Mouse (Mus musculus): ENCODE results near the gene Stpg1. TPM values are rescaled to one million over a fixed set of nuclear protein-coding genes. Genes with fewer than 3 reads are reported as not detected.

Gene Stpg1
- polyA plus RNA-seq, 1 experiment from 2014 or later: 0.34 TPM

DNA sequence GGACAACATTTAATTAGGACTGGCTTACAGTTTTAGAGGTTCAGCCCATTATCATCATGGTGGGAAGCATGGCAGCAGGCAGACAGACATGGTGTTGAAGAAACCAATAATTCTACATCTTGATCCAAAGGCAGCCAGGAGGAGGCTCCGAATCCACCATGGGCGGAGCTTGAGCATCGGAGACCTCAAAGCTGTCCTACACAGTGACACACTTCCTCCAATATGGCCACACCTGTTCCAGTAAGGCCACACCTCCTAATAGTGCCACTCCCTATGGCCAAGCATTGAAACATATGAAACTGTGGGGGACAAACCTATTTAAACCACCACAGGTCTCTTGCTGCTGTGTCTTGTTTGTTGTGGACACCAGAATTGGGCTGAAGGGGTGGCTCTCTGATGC lies 40.4 kb downstream of the Stpg1 start:
- Histone ChIP-seq H3K9me3 (replicated peaks) (no peaks in the 10 kb centered on the region), H3K4me2 (no peak overlapping the region), H3K27me3 (no peaks in the 10 kb centered on the region), H3K9ac (no peak overlapping the region), H3K4me3 (no peak overlapping the region), H3K27ac (no peak overlapping the region), H3K36me3 (no peaks in the 10 kb centered on the region), H3K4me1 (replicated peaks) (no peaks in the 10 kb centered on the region)
- 97% methylated on average over 3 of the region's 3 CpGs for WGBS
- ATAC-seq (replicated peaks; ENCODE audit: insufficient number of reproducible peaks, insufficient read depth, low FRiP score, low read depth): no peak

DNA sequence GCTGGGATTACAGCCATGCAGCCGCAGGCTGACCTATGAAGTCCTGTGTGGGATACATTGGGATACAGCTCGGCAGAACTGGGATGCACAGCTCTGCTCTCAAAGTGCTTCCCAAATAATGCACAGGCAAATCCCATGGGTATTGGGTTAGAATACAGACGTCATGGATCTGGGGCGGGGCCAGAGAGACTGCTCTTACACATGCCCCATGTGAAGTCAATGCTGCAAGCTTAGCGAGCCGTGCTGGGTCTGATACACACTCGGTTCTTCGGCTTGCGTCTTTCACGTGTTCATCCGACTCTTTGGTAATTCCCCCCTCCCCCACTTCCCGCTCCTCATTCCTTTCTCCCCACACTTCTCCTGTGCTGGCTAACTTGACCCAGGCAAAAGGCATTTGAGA lies 44.5 kb downstream of the Stpg1 start:
- no peak for ATAC-seq (replicated peaks; ENCODE audit: insufficient number of reproducible peaks, insufficient read depth, low FRiP score, low read depth)
- Histone ChIP-seq H3K27ac (no peak overlapping the region), H3K27me3 (no peaks in the 10 kb centered on the region), H3K36me3 (no peaks in the 10 kb centered on the region), H3K4me2 (no peak overlapping the region), H3K4me1 (replicated peaks) (peaks cover 8% of the 10 kb centered on the region), H3K9ac (no peak overlapping the region), H3K4me3 (no peak overlapping the region), H3K9me3 (replicated peaks) (no peaks in the 10 kb centered on the region)
- WGBS: 81% methylated on average over 12 of the region's 12 CpGs

DNA sequence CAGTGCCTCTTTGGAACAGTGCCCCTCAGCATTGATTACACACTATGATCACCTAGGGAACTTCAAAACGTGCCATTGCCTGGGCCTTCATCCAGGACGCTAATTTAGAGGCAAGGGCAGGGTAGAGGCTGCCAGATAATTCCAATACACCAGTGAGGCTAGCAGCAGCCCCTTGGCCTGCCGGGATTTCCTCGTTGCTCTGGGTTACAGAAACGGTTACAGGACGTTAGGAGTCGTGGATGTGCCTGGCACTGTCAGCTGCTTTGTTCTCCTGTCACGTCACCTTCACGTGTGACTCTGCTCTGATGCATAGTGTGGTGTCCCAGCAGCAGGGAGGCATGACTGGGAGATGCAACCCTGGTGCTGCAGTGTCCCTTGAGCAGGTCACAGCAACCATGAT lies 45.5 kb downstream of the Stpg1 start:
- Histone ChIP-seq H3K9me3 (replicated peaks) (no peaks in the 10 kb centered on the region), H3K27me3 (no peaks in the 10 kb centered on the region), H3K4me2 (no peak overlapping the region), H3K27ac (no peak overlapping the region), H3K36me3 (no peaks in the 10 kb centered on the region), H3K4me3 (no peak overlapping the region), H3K9ac (no peak overlapping the region), H3K4me1 (replicated peaks) (peaks cover 18% of the 10 kb centered on the region)
- no peak for ATAC-seq (replicated peaks; ENCODE audit: insufficient number of reproducible peaks, insufficient read depth, low FRiP score, low read depth)
- 69% methylated on average over 9 of the region's 9 CpGs for WGBS

DNA sequence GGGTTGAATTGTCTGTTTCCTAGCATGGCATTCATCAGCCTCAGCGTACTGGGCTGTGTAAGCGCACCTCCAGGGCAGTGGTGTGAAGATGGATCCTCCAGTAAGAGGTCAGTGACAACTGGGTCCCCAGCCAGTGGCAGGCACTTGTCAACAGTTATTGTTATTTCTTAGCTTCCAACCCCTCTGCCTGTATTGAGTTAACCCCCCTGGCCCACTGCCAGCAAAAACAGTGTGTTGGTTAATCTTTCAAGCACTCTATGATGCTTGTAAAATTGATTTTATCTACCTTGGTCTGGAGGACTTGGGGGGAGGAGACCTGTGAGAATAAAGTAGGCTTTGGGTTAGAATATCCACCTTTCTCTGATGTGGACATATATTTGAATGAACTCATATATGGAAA lies 49.7 kb downstream of the Stpg1 start:
- H3K4me3 ChIP-seq: no peak overlapping the region
- H3K9me3 ChIP-seq (replicated peaks): no peaks in the 10 kb centered on the region
- H3K4me2 ChIP-seq: 0 out of 2 replicates have a peak overlapping the region, but pooled peaks have one; percentile 54
- no peak overlapping the region for H3K9ac ChIP-seq
- H3K36me3 ChIP-seq: no peaks in the 10 kb centered on the region
- peaks cover 57% of the 10 kb centered on the region for H3K4me1 ChIP-seq (replicated peaks)
- ATAC-seq (replicated peaks; ENCODE audit: insufficient number of reproducible peaks, insufficient read depth, low FRiP score, low read depth): no peak
- H3K27me3 ChIP-seq: no peaks in the 10 kb centered on the region
- WGBS: 40% methylated on average over 2 of the region's 2 CpGs
- peak overlapping the region; percentile 58 for H3K27ac ChIP-seq

GRCm38 (mm10) chr4:135545080-135545511 lies 50.5 kb downstream of the Stpg1 start:
- no peaks in the 10 kb centered on the region for H3K36me3 ChIP-seq
- H3K9me3 ChIP-seq (replicated peaks): no peaks in the 10 kb centered on the region
- H3K27ac ChIP-seq: peak overlapping the region; percentile 58
- H3K4me1 ChIP-seq (replicated peaks): peaks cover 60% of the 10 kb centered on the region
- no peaks in the 10 kb centered on the region for H3K27me3 ChIP-seq
- 0 out of 2 replicates have a peak overlapping the region, but pooled peaks have one; percentile 3 for H3K9ac ChIP-seq
- peak overlapping the region; percentile 24 for H3K4me3 ChIP-seq
- no peak for ATAC-seq (replicated peaks; ENCODE audit: insufficient number of reproducible peaks, insufficient read depth, low FRiP score, low read depth)
- WGBS: 13% methylated on average over 8 of the region's 8 CpGs
- peak overlapping the region; percentile 54 for H3K4me2 ChIP-seq

DNA sequence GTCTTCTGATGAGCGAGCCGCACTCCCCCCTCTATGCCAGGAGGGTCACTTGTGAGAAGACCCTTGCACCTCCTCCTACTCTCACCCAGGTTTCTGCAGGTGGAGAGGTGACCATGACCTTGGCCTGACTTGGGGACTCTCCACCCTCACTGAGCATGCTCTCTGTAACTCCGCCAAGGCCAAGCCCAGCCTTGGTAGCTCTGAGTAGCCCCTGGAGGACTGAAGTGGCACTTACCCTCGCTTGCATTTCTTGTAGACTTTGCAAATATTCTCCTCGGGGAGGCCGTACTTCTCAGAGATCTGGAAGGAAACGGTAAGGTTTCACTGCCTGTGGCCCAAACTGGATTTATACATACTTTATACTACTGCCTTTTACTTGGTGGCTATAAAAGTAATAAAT lies 51.4 kb downstream of the Stpg1 start:
- Histone ChIP-seq H3K27ac (peak overlapping the region; percentile 23; the same call in 1 of the 2 replicates), H3K4me1 (replicated peaks) (peaks cover 60% of the 10 kb centered on the region), H3K9ac (no peak overlapping the region), H3K9me3 (replicated peaks) (no peaks in the 10 kb centered on the region), H3K4me3 (no peak overlapping the region), H3K4me2 (no peak overlapping the region), H3K36me3 (no peaks in the 10 kb centered on the region), H3K27me3 (no peaks in the 10 kb centered on the region)
- ATAC-seq (replicated peaks; ENCODE audit: insufficient number of reproducible peaks, insufficient read depth, low FRiP score, low read depth): no peak
- 81% methylated on average over 7 of the region's 7 CpGs for WGBS

- H3K9ac ChIP-seq: no peak overlapping the region
- 66% methylated on average over 4 of the region's 4 CpGs for WGBS
- peaks cover 60% of the 10 kb centered on the region for H3K4me1 ChIP-seq (replicated peaks)
- H3K27me3 ChIP-seq: no peaks in the 10 kb centered on the region
- no peaks in the 10 kb centered on the region for H3K36me3 ChIP-seq
- H3K9me3 ChIP-seq (replicated peaks): no peaks in the 10 kb centered on the region
- ATAC-seq (replicated peaks; ENCODE audit: insufficient number of reproducible peaks, insufficient read depth, low FRiP score, low read depth): no peak; the same call in 1 of the 2 replicates
- H3K27ac ChIP-seq: peak overlapping the region; percentile 6; the same call in 1 of the 2 replicates
- no peak overlapping the region for H3K4me2 ChIP-seq
- H3K4me3 ChIP-seq: no peak overlapping the region
These were observed 52.2 kb downstream of the Stpg1 start for GRCm38 (mm10) chr4:135546793-135547192.

GRCm38 (mm10) chr4:135547551-135547950 lies 53.0 kb downstream of the Stpg1 start:
- Histone ChIP-seq H3K4me2 (no peak overlapping the region), H3K9ac (0 out of 2 replicates have a peak overlapping the region, but pooled peaks have one; percentile 16), H3K27ac (peak overlapping the region; percentile 49), H3K9me3 (replicated peaks) (no peaks in the 10 kb centered on the region), H3K4me1 (replicated peaks) (peaks cover 62% of the 10 kb centered on the region), H3K27me3 (no peaks in the 10 kb centered on the region), H3K4me3 (no peak overlapping the region), H3K36me3 (no peaks in the 10 kb centered on the region)
- ATAC-seq (replicated peaks; ENCODE audit: insufficient number of reproducible peaks, insufficient read depth, low FRiP score, low read depth): no peak
- 44% methylated on average over 14 of the region's 14 CpGs for WGBS

DNA sequence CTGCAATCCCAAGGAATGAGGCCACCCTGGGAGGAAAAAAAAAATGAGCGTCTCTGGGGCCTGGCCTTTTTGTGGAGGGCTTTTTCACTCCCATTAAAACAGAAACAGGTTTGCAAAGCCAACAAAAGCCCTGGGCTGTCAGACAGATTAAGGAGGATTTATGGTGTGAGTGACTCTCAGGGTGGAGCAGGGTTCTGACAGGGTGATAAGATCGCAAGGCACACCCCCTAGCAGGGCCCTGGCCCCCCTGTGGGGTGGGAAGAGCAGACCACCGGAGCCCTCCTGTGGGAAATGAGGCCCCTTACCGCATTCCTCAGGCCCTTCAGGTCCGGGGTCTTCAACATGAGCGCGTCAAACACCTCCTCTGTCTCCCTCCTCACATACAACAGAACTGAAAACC lies 53.5 kb downstream of the Stpg1 start:
- no peaks in the 10 kb centered on the region for H3K27me3 ChIP-seq
- peaks cover 67% of the 10 kb centered on the region for H3K4me1 ChIP-seq (replicated peaks)
- no peaks in the 10 kb centered on the region for H3K9me3 ChIP-seq (replicated peaks)
- peak overlapping the region; percentile 16; the same call in 1 of the 2 replicates for H3K9ac ChIP-seq
- no peak for ATAC-seq (replicated peaks; ENCODE audit: insufficient number of reproducible peaks, insufficient read depth, low FRiP score, low read depth)
- H3K4me2 ChIP-seq: no peak overlapping the region
- H3K27ac ChIP-seq: peak overlapping the region; percentile 49
- 26% methylated on average over 7 of the region's 7 CpGs for WGBS
- H3K4me3 ChIP-seq: no peak overlapping the region
- no peaks in the 10 kb centered on the region for H3K36me3 ChIP-seq

DNA sequence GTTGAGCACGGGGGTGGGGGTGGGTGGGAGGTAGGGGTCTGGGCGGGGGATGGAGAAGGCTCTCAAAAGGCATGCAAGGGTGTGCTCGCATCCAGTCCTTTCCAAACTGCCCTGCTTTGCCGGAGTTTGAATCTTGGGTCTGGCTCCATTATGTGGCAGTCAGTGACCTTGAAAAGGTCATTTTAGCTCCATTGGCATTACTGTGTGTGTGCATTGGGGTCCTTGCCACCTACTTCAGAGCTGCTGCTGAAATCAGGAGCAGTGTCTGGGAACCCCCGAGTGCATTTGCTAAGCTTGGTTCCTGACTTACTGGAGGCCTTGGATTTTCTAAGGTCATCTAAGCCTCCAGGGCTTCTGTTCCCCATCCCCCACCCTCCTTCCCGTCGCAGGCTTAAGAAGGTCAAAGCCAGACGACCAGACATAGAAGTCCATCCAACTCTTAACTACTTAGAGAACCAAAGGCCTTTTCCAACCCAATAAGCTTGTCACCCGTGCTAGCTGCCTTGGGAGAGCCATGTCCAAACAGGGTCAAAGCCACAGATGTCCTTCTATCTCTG lies 54.0 kb downstream of the Stpg1 start:
- no peaks in the 10 kb centered on the region for H3K36me3 ChIP-seq
- H3K4me1 ChIP-seq (replicated peaks): peaks cover 68% of the 10 kb centered on the region
- H3K4me2 ChIP-seq: no peak overlapping the region
- ATAC-seq (replicated peaks; ENCODE audit: insufficient number of reproducible peaks, insufficient read depth, low FRiP score, low read depth): no peak
- no peaks in the 10 kb centered on the region for H3K27me3 ChIP-seq
- no peak overlapping the region for H3K9ac ChIP-seq
- H3K9me3 ChIP-seq (replicated peaks): no peaks in the 10 kb centered on the region
- WGBS: 38% methylated on average over 9 of the region's 9 CpGs
- H3K4me3 ChIP-seq: no peak overlapping the region
- peak overlapping the region; percentile 49; the same call in 1 of the 2 replicates for H3K27ac ChIP-seq

DNA sequence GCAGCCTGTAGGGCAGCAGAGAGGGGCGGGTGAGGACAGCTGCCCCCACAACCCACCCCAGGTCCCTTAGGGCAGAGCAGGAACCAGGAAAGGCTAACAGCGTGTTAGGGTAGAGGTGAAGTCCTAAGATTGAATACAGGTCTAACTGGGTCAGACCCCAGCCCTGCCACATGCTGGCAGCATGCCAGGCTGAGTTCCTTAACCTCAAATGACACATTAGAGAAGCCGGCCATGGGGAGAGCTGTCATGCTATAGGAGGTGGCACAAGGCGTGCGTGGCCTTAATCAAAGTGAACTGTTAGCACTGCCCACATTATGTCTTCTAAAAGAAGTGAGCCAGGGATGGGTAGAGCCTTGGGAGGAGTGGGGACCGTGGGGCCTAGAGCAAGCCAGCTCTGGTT lies 54.7 kb downstream of the Stpg1 start:
- H3K4me3 ChIP-seq: no peak overlapping the region
- H3K36me3 ChIP-seq: no peaks in the 10 kb centered on the region
- no peak overlapping the region for H3K4me2 ChIP-seq
- no peak overlapping the region for H3K27ac ChIP-seq
- no peak overlapping the region for H3K9ac ChIP-seq
- no peaks in the 10 kb centered on the region for H3K27me3 ChIP-seq
- no peaks in the 10 kb centered on the region for H3K9me3 ChIP-seq (replicated peaks)
- WGBS: 62% methylated on average over 6 of the region's 6 CpGs
- ATAC-seq (replicated peaks; ENCODE audit: insufficient number of reproducible peaks, insufficient read depth, low FRiP score, low read depth): no peak
- peaks cover 65% of the 10 kb centered on the region for H3K4me1 ChIP-seq (replicated peaks)

DNA sequence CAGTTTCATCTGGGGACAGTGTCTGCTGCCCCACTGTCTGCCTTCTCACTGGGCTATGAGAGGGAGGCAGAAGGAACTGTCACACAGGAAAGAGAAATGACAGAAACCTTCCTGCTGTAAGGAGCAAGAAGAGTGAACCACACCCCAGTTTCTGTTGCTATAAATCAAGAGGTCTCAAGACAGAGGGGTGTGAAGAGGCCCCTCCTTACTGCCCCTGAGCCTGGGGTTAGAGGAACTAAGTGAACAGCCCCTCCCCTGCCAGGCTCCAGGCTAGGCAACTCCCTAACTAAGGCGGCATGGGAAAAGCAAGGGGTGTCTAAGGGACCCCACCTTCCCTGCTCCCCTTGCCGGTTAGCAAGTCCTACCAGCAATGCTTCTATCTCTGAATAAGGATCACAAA lies 69.2 kb downstream of the Stpg1 start:
- Histone ChIP-seq H3K9ac (no peak overlapping the region), H3K4me1 (replicated peaks) (peaks cover 65% of the 10 kb centered on the region)

More for the DNA sequence above, 69.2 kb downstream of the Stpg1 start:
- Histone ChIP-seq H3K27me3 (no peaks in the 10 kb centered on the region), H3K9me3 (replicated peaks) (no peaks in the 10 kb centered on the region), H3K4me3 (no peak overlapping the region), H3K4me2 (no peak overlapping the region), H3K27ac (peak overlapping the region; percentile 89), H3K36me3 (no peaks in the 10 kb centered on the region)
- no peak for ATAC-seq (replicated peaks; ENCODE audit: insufficient number of reproducible peaks, insufficient read depth, low FRiP score, low read depth)
- 40% methylated on average over 2 of the region's 2 CpGs for WGBS

Measured in heart, embryonic 15.5 days (tissue).